Mouse (Mus musculus) layer of hippocampus, postnatal 10 days (tissue): Measurements from ENCODE around the gene Wfdc1. TPM values are rescaled to one million over a fixed set of nuclear protein-coding genes. Genes with fewer than 3 reads are reported as not detected.

Experiments used
- DNase-seq, 2 experiments: peaks; one replicate each; pipeline ENCODE4 v3.0.0; 2021; ENCODE audit warnings: low spot score in 2 of 2
- long read RNA-seq: library from polyadenylated mRNA; stranded (forward); transcript quantifications from one replicate; pipeline ENCODE4 v2.0.0, GENCODE M21; 2023
- total RNA-seq, 2 experiments: library from RNA; stranded (reverse); gene quantifications; 2 replicates each; pipeline ENCODE4 v1.2.3; 2021

Gene Wfdc1
- 1 to 10 TPM; 5.1 to 5.2 TPM for total RNA-seq
- long read RNA-seq, transcript Wfdc1-201 (7 exons, 1,371 nt): major isoform, 5 of 9 reads
- long read RNA-seq, partial matches to known transcripts: 2 of 9 reads
- long read RNA-seq, other reads (novel, unspliced or antisense): 2 of 9 reads

DNA sequence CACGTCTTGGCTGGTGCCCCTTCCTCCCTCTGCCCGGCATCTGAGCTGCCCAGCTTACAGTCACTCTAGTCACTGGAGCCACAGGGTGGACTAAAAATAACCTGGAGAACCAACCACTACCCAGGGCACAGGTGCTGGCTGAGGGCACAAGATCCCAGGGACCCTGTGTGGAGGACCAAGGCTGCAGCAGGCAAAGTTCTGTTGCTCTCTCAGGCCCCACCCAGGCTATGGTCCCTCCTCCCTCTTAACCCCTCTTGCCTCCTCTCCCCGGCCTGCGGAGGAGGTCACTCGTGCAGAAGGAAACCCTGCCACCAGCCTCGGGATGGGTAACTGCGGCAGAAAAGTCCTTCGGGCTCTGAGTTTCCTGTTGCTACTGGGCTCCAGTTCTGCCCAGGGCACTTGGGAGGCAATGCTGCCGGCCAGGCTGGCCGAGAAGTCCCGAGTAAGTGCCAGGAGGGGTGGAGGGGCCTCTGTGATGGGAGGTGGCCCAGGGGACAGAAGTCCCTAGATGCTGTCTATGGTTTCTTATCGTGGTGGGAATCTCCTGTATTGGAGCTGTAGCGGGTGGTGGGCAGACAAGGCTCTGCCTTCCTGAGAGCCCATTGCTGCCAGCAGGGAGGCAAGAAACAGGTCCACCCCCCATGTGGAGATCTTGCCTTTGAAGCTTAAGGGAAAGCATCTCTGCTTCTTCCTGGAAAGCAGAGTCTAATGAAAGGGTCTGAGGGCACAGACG lies at the start of gene Wfdc1:
Gene Wfdc1, plus strand, starts transcription at position 147 of the 733 bp plus-strand sequence.
- DNase-seq: no peak

DNA sequence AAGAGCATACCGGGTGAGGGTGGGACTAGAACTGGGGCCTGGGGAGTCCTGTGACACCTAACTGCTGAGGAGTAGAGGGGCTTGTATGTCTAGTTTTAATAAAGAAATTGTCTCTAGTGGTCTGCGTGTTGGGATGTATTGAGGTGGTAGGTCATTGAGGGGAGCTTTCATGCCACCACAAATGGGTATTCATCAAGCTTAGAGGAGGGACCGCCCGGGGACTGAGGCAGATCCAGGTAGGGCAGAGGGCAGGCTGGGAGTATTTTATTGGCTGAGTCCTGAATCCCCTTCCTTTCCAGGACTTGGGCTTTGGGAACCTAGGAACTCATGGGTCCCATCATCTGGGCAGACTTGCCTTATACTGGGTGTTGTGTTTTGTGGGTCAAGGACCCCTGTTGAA lies 49.4 kb upstream of the Wfdc1 start:
- DNase-seq: no peak

DNA sequence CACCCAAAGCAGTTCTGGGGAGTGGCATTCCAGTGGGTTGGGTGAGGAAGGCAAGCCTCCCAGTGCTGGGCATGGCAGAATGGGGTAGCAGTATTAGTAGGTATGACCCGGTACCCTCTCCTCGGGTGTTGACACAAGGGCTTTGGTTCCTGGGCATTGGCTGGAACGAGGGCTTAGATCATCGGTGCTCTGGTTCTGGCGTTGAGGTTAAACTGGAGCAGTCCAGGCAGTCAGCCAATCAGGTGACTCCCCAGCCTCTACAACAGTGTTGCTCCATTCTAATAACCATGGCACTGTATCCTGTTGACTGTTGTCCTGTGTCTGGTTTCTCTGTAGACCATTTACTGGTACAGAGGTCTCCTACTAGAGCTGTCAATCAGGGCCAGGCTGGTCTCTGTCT lies 48.6 kb upstream of the Wfdc1 start:
- DNase-seq: no peak

DNA sequence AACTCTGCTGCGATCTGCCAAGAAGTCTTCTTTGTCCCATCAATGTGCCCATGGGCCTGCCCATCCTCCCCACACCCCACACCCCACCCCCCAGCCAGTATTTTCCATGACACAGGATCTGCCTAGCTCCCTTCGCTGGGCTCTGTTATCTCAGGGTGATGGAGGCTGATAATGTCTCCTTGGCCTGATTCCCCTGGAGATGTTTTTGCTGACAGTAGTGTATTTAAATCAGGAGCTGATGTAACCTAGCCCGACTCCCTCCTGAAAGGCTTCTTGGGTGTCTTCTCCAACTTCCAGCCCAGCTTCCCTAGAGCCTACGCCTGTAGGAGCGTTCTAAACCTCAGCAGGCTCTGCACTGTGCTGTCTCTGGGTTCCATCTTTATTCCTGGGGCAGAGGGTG lies 47.3 kb upstream of the Wfdc1 start:
- DNase-seq: no peak

DNA sequence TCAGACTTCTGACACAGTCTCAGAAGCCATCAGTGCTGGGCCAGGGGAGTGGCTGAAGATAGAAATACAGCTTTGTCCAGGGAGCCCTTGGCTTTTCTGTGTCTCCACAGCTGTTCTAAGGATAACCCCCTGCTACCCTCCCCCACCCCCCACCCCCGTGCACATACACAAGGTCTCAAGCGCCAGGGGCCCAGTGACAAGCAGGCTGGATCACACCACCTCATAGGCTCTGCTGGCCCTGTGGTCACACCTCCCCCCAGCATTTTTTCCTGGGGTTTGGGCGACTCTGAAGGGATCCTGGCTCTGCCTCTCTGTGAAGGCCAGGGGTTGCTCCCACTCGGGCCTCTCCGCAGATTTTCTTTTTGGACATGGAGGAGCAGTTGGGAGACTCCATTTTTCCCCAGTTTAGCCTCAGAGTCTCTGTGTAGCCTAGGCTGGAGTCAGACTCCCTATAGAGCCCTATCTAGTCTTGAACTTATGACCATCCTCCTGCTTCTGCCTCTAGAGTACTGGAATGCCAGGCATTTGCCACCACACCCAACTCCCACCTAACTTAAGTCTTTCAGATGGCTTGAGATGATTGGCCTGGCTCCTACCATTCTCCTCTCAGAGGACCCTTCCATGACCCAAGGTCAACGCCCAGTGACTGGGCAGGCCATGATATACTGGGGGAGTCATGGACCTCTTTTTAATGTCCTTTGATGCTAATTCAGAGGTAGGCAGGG lies 45.9 kb upstream of the Wfdc1 start:
- DNase-seq: no peak

DNA sequence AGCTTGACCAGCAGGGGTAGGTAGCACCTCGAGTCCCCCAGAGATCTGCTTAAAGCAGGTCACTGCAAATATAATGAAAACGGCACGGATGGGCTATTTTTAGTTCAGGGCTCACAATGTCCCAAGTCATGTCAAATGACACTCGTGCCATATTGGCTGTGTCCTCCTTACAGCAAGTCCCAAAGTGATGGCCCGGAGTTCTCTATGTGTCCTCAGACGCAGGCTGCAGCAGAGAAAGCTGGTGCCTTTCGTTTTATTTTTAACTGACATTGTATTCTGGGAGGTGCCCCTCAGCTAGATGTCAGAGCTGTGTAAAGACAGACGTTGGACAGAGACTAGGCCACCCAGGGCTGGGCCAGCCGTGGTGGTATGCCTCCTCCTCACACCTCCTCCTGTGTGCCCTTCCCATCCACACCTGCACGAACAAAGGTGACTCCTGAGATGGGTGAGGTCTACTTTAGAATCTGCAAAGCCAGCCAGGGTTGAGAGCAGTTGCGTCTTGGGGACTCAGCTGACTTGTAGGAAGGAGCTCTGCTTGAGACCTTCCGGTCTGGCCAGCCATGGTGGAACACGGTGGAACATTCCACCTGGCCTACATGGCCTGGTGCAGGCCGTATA lies 45.2 kb upstream of the Wfdc1 start:
- no peak for DNase-seq

DNA sequence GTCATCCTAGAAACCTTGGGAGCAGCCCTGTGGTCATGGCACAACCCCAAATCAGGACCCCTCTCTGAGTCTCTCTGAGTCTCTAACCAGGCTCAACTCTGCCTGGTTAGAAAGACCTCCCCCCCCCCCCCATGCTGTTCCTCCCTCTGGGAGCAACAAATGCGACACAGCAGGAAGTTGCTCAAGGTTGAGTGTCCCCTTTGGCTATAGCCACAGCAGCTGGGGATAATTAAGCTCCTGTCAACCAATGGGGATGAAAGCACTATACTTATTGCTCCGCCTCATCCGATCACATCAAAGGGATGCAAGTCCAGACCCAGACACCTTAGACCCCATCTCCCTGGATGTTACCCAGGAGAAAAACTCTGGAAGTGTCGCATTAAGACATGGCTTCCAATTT lies 43.6 kb upstream of the Wfdc1 start:
- no peak for DNase-seq

DNA sequence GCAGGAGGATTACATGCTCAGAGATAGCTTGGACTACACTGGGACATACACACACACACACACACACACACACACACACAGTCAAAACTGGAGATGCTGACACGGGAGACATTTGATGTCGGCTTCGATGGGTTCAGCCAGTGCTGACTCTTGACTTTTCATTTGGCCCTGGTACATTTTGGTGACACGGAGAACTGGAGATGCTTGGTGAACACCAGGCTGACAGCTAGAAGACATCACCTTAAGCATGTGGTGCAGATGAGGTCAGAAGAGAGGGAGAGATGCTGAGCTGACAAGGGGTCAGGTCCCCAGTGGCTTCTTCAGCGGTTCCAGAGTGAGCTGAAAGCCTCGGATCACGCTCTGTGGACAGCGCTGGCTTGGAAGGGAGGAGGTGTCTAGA lies 43.1 kb upstream of the Wfdc1 start:
- DNase-seq: no peak

DNA sequence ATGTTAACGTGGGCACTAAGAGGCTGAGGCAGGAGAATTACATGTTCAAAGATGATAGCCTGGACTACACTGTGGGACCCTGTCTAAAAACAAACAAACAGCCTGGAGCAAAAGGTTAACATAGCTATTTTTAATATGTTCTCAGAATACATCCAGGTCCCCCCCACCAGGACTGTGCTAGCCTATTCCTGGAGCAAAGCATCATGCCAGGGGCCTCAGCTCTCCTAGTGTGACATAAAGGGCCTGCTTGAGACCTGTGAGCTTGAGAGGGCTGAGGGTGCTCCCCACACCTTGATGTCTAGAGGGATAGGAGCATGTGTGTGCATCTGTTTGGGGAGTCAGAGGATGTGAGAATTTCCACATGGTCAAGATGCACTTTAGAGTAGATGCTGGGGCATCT lies 42.4 kb upstream of the Wfdc1 start:
- no peak for DNase-seq

DNA sequence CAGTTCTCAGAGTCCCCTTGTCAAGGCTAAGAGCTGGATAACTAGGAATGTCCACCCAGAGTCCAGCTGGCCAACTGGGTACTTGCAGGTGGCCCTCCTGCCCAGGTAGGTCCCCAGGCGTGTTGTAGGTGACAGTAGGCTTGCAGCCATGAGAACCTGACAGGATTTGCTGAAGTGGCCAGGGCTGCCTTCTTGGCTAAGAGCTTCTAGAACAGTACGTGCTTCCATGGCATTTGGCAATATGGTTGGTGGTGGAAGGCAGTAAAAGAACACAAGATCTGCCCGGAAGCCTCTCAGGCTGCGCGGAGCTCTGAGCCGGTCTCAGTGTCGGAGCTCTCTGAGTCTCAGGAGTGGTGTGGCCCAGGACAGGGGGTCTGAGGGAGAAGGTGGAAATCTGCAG lies 41.2 kb upstream of the Wfdc1 start:
- DNase-seq: no peak

DNA sequence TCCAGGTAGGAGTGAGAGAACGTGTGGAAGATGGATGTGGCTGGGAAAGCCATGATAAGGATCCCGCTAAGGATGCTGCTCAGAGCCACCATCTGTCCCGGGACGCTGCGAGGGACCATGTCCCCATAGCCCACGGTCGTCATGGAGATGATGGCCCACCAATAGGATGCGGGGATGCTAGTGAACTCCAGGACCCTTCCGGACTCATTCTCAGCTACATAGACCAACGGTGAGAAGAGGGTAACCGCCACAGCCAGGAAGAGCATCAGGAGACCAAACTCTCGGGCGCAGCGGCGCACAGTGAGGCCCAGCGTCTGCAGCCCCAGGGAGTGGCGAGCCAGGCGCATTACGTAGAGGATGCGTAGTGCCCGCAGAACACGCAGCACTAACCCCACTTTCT lies 40.4 kb upstream of the Wfdc1 start:
- DNase-seq: no peak

DNA sequence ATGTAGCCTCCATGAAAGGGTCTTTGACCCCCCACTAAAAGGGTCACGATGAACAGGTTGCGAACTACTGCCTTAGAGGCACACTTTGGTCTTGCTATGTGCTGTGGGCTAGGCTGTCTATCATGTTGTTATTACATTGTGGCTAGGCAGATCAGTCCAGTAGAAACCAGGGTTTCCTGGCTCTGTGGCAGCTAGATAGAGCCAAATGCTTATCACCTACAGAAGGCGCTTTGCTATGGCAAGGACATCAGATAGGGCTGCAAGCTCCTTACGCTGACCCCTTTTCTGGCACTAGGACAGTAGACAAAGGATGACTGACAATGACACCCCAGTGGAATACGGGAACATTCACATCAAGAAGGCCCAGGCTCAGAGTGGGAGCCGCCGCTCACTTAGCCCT lies 39.0 kb upstream of the Wfdc1 start:
- DNase-seq: no peak

DNA sequence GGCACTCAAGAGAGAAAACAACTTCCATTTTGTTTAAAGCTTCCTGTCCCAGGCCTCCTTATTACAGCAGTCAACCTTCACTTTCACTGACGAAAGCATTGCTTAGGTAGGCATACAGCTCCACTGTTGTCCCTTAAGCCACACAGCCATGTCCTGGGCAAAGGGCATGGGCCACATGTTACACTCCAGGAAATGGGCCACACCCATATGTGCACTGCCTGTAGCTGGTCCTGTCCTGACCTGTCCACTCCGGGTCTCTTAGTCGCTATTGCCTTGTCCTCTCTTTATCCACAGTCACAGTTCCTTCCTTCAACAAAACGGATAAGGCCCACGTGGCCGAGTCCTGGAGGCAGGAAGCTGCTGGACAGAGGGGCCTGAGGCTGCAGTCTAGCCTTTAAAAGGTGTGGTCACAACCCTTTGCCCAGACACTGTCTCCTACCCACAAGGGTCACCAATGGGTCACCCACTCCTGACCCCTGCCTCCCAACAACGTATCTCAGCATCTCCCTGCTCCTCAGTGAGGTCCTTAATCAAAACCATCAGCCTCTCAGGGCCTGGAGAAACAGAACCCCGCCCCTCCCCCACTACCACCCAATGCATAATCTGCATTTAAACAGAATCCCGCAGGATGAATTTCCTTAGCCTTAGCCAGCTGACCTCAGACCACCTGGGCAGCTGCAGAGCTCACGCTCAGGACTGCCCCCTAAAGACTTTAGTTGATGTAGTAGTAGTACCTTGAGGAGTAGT lies 38.4 kb upstream of the Wfdc1 start:
- no peak for DNase-seq

DNA sequence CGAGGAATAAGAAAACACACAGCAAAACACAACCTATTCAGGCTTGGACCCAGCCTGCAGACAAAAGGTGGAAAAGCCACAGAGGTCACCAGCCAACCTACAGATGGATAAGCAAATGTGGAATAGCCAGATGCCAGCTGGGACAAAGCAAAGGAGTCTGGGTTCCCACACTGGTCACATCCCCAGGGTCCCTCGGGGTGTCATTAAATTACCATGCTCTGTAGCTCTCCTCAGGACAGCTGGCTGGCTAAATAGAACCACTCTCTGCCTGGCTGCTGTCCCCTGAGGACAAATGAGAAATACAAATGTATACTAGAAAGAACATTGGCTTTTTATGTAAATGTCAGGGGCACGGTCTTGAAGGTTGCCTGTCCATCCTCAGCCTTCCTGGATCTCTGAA lies 35.3 kb upstream of the Wfdc1 start:
- no peak for DNase-seq

DNA sequence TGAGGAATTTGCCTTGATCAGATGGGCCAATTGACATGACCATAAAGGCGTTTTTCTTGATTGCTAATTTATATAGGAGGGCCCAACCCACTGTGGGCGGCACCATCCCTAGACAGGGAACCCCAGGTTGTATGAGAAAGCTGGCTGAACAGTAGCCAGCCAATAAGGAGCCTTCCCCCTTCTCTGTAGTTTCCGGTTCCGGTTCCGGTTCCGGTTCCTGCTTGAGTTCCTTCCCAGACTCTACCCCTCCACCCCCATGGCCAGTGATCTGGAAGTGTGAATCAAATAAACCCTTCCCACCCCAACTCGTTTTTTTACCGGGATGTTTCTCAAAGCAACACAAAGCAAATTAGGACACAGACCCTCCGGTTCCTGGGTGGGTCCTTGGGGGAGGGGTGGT lies 33.9 kb upstream of the Wfdc1 start:
- DNase-seq: no peak

DNA sequence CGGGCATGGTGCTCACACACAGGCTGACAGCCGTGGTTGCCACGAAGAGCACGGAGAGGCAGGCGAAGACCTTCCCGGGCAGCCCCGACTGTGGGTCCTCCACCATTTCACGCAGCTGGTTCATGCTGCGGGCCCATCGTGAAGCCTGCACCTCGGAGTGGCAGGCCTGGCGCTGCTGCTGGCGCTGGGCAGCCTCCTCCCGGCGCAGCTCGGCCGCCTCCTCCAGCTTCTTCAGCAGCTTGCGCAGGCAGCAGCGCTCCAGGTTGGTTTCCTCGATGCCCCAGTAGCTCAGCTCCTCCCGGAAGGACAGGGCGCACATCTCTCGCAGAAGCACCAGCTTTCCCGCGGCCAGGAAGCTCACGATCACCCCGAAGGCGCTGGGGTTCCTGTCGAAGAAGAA lies 33.3 kb upstream of the Wfdc1 start:
- no peak for DNase-seq

DNA sequence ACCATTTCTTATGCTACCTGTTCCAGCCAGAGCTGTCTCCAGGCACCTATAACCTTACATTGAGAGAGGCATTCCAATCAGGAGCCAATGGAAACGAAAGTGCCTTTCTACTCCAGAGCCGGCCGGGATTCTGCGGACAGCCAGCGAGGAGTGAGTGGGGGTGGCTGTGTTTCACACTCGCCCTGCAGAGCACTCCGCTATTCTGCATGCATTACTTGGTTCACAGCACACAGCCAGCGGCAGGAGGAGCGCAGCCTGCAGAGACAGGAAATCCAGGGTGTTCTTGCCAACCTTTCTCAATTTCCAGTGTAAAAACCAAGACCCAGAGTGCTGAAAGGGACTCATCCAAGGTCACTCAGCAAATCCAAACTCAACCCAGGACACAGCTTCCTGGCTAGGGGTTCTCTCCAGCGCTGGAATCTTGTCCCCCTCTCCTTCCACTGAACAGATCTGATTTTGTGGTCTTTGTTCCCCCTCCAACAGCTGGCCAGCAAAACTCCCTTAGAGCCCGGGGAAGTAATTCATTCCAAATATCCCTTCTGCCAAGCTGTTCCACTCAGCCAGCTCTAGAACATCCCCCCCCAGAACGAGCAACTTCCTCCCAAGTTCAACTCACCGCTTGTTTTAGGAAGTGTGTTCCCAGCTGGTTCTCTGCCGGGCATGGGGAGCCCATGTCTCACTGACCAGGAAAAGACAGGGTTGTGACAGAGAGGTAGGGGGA lies 31.4 kb upstream of the Wfdc1 start:
- no peak for DNase-seq

DNA sequence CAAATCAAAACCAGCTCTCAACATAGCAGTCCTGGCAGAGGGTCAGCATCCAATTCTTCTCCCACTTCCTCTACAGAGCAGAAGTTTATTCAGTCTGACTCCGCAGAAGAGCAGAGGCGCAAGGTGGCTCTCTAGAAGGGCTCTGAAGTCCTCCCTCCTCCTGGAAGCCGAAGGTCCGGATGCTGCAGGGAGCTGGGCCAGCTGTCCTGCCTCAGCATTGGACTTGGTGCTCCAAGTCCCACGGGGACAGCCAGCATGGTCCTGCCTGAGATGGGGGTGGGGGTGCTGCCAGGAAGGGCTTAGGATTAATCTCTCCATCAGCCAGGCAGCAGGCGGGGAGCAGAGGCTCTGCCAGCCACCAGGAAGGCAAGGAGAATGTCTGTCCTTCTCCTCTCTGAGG lies 30.8 kb upstream of the Wfdc1 start, which contains the start of gene Kcng4:
Gene Kcng4, minus strand, starts transcription at position 303 of the 400 bp plus-strand sequence.
- peak; percentile 9 to 21 for DNase-seq

DNA sequence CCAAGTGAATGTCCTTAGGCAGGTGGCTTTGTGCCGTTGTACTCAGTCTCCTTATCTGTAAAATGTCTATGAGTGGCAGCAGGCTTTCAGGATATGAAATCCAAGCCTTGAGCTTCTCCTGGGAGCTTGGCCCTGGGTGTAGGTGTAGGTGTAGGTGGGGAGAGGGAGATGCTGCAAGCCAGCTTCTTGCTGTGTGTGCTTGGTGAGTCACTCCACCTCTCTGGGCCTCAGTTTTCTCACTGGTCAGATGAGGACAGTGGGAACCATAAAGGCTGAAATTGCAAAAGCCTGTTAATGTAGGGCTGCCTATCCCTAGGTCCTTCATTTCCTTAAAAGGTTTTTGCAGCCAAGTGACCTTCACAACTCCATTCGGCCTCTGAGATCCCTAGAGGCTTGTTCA lies 30.2 kb upstream of the Wfdc1 start:
- DNase-seq: no peak

DNA sequence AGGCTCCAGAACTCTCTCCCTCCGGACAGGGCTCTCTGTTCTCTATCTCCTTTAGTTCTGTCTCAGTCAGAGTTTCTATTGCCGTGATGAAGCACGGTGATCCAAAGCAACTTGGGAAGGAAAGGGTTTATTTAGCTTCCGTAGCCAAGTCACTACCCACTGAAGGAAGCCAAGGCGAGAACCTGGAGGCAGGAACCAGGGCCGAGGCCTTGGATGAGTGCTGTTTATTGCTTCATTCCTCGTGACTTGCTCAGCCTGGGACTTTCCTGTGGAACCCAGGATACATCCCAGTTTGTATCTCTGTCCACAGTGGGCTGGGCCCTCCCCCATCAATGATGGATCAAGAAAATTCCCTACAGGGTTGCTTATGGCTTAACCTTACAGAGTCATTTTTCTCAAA lies 29.4 kb upstream of the Wfdc1 start:
- DNase-seq: no peak

DNA sequence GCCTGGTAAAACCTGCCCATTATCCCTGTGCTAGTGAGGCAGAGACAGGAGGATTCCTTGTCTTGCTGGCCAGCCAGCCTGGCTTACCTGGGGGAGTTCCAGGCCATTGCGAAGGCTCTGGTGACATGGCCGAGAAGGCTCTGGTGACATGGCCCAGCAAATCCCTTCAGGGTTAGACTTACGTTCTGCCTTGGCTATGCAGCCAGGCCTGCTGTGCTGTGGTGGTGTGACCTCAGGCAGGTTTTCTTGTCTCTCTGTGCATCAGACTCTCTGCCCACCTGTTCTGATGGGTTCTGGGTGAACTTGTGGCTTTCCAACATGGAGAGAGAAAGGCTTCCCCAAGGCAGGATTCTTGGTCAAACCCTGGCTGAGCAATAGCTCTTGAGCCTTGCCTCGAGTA lies 28.8 kb upstream of the Wfdc1 start:
- no peak for DNase-seq
